Mouse (Mus musculus) kidney, adult 8-10 months (tissue): ENCODE measurements around the gene Nlrp6.
"Not testable (repeated sequence)": the region's sequence is repeated elsewhere in the genome, so short reads cannot be mapped to it uniquely, and the experiment has no call there.

Experiments
- DNase-seq, 2 experiments: peaks; one replicate each; pipeline ENCODE4 v3.0.0; 2022

Nlrp6 gene

DNA sequence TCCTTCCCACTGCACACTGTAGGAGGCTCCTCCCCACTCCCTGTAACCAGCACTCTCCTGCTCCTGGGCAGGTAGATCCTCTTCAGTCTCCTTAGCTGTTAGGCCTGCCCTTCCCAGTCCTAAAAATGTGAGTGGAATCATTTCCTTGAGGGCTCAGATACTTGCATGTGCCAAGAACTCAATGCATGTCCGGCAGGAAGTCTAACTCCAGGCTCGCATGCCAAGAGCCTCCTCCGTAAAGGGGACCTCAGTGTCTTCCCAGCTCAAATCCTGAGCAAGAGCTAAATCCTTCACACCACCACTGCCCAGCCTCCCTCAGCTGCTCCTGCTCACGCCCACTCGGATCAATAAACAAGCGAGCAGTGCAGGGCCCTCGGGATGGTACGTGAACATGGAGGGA is 30.3 kb downstream of the Nlrp6 start:
- DNase-seq, result no peak

- DNase-seq, result no peak
Observed at GRCm38 (mm10) chr7:140951765-140952164, 31.1 kb downstream of the Nlrp6 start.

DNA sequence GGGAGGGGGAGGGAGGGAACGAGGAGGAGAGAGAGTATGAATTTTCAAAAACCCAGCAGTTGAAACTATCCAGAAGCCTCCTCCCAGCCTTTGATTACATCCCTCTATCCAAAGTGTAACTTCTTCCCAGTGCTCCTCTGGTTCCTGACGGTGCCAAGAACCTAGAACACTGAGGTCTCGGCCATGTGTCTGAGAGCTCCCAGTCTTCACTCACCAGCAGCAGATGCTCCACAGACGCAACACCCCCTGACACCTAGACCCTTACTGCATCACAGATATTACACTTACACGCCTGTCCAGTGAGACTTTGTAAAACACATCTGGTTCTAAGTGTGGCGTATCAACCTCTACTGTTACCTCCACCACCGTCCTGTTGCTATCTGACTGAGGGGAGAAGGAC is 31.7 kb downstream of the Nlrp6 start:
- DNase-seq, result no peak

DNA sequence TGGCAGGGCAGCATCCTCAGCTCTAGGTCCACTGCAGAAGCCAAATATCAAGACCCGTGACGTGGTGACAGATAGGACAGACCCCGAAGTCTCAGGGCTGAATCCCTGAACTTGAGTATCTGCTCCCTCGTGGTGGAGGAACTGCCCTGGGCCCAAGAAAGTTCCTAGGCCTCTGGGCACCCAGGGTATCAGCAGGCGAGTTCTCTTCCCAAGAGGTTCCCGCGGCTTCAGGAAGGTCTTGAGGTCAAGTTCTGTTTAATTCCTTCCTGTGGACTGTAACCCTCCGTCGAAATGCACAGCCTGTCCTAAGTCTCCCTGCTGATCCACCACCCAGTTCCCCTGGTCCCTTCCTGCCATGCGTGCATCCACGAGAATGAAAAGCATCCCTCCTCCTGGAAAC is 32.4 kb downstream of the Nlrp6 start:
- DNase-seq, result no peak

GRCm38 (mm10) chr7:140953800-140954732 is 33.4 kb downstream of the Nlrp6 start:
- DNase-seq, result peak in 1 of 2 experiments; percentile 8

DNA sequence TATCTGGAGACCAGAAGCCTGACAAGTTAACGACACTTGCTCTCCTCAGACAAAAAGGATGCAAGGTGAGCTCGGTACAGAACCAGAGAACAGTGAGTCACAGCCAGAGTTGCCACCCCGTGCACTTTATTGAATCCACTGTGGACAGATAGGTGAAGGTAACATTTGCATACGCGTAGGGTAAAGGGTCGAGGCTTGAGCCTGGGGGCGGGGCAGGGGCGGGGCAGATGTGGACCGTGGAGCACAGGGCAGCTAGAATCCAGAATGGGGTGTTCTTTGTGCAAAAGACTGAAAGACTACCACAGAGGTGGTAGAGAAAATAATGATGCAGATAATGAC is 34.0 kb downstream of the Nlrp6 start:
- DNase-seq, result peak in 1 of 2 experiments; percentile 7

DNA sequence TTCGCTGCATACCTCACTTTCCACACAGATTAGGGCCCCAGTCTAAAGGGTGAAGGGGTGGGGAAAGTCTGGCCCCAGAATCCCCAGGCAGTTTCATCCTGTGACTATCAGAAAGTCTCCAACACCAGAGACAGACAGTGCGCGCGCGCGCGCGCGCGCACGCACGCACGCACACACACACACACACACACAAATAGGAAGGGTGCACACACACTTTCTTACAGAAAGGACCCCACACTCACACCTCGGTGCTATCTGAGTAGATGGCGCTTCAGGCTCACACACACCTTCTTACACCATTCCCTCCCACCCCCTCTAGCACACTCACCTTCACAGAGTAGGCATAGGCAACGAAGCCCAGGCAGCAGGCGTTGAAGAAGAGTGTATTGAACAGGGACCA is 34.6 kb downstream of the Nlrp6 start:
- DNase-seq, result no peak

- peak; percentile 87 to 93 for DNase-seq
Observed at GRCm38 (mm10) chr7:140955758-140956555, 35.3 kb downstream of the Nlrp6 start, which contains the start of the genes Gm45717 and Ifitm2. TSS of gene Gm45717 (minus strand) at chr7:140955937. TSS of gene Ifitm2 (minus strand) at chr7:140955987.

- DNase-seq, result no peak
Observed at GRCm38 (mm10) chr7:140956556-140956869, 35.8 kb downstream of the Nlrp6 start.

DNA sequence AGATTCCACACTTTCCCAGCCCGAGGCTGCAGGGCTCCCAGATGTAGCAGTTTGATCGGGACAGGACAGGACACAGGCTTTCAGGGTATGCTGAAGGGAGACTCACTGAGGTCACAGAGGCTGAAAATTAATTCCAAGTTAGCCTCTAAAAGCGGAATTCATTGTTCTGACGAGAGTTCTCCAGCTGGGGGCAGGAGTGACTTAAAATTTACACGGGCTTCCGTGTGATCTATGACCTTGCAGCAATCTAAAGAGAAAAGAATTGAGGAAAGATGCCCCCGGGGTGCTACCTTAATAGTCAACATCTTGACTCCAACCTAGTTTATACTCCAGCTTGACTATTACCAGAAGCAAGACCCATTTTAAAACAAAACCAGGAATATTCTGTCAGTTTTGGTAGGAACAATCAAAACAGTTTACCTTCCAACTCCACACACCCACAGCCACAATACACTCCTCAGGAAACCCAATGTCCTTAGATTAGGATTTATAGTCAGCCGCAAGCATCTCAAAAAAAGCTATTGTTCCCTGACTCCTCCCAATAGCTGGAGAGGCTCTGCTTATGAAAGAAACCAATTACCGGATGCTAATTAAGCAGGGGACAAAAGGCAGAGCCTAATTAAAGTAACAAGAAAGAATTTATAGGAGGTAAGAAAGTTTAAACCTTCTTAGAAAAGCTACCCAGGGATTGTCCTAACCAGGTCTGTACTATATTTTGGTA is 38.6 kb downstream of the Nlrp6 start:
- peak in 1 of 2 experiments; percentile 80 for DNase-seq

DNA sequence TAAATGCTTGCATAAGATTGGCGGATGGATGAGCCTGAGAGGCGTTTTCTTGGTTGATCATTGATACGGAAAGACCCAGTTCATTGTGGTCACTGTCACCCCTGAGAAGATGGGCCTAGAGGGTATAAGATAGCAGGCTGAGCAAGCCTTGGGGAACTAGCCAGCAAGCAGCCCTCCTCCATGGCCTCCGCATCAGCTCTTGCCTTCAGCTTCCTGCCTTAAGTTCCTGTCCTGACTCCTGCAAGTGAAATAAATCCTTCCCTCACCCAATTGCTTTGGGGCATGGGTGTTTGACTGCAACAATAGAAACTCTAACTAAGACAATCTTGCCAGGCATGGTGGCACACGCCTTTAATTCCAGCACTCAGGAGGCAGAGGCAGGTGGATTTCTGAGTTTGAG is 39.3 kb downstream of the Nlrp6 start:
- no peak for DNase-seq

GRCm38 (mm10) chr7:140961416-140961815 is 40.7 kb downstream of the Nlrp6 start:
- no peak for DNase-seq

DNA sequence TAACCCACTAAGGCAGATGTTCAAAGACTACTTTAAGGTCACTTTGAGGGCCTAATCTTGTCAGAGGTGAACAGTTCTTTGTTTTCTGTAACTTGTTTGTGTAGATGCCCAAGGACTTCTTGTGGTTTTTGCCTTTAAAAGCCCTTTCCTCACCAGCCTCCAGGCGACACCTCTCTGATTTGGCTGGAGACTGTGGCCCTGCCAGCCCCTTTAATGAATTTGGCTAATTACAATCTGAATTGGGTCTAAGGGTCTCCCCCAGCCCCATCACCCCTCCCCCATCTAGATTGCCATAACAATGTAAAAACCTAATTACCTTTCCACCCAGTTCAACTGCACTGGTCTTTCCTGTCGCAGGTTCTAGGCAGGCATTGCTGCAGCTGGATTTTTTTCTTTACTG is 42.0 kb downstream of the Nlrp6 start:
- DNase-seq, result no peak

- no peak for DNase-seq
Observed at GRCm38 (mm10) chr7:140966921-140967320, 46.2 kb downstream of the Nlrp6 start, which contains the start of gene Ifitm1. TSS of gene Ifitm1 (plus strand) at chr7:140967221.

GRCm38 (mm10) chr7:140967862-140968591 is 47.3 kb downstream of the Nlrp6 start:
- no peak for DNase-seq

DNA sequence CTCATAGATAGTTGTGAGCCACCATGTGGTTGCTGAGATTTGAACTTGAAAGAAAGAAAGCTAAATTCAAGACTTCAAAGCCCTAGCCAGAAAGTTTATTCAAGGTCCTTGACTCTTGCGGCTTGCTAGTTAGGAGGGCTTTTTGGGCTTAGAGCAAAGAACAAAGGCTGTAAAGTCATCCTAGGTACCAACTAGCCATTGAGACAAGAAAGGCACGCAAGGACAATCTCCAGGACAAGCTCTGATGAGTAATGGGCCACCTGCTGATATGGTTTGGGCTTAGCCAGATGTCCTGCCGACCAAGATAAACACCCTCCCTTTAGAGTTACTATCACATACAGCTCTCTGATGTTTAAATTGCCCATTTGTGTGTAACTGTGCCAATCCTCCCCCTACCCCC is 48.0 kb downstream of the Nlrp6 start:
- DNase-seq, result not testable (repeated sequence)

DNA sequence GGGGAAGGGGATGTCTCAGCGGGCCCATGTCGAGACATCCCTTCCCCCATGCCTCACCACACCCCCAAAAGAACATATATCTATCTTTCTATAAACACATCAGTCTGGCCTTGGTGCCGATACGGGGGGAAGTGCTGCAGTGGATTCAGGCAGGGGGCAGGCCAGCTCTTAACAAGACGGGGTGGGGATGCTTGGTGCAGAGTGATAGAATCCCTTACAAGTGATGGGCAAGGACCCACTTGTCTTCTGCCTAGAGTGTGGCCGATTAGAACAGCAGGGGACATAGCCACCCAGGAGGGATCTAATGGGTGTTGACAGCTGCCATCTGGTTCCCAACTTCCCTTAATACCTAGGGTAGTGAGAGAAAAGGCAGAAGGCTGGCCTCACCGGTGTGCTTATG is 50.2 kb downstream of the Nlrp6 start:
- DNase-seq, result no peak

- no peak for DNase-seq
Observed at GRCm38 (mm10) chr7:140971479-140972171, 50.9 kb downstream of the Nlrp6 start.

DNA sequence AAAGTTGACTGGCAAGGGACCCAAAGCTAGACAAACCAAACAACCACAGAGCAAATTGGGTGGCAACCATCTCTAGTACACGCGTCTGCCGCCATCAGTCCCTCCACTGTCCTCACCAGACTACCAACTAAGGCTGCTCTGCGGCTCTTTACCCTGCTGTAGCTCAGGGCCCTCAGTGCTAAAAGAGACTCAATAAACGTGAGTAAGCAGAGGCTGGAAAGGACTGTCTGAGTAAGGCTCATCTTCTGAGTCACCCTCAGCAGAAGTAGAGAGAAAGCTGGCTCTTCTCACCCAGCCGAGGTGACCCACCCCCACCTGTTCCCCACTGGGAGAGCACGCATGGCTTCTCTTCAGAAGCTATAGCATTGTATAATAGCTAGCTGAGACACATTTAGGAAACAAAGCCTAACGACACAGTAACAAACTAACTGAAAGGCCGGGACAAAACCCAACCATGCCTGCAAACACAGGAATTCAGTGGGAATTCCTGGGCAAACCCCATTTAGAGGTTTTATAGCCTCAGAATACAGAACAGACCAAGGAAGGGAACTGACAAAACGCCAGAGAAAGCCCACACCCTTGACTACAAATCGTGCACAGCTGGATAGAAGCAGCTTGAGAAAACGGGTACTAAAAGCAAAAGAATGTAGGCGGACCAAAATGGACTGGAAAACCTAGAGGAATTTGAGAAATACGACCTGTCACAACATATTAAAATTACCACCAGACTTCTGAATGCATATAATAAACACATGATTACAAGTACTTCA is 52.9 kb downstream of the Nlrp6 start:
- no peak for DNase-seq

GRCm38 (mm10) chr7:140974940-140975339 is 54.2 kb downstream of the Nlrp6 start:
- no peak for DNase-seq

DNA sequence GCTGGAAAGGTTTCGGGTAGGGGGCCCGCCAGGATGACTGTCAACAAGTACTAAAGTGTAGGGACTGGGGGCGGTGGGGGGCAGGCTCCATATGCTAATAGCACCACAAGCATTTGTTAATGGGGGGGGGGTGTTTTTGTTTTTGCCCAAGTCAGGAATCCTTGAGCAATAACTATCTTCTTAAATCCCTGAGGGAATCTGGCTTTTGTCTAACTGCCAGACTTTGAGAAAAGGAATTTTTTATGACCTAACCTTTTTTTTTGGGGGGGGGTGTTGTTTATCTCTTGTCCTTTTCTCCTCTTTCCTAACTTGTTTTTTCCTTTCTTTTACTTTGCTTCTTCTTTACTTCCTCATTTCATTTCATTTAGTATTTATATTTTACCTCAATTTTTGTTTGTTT is 54.8 kb downstream of the Nlrp6 start:
- DNase-seq, result no peak
